Mouse (Mus musculus) lung, postnatal 14 days (tissue): ENCODE measurements at regions not wholly inside any gene's neighbourhood (a gene's known extent, or its start where the extent isn't known, plus 50 kb on each side); places are given as distances from the start of the nearest gene placed in this dataset.
A peak's percentile ranks its signal among the peaks of the same experiment; 100 is the strongest.

Experiments used
- DNase-seq: peaks from one replicate; pipeline ENCODE4 v3.0.0; 2021

DNA sequence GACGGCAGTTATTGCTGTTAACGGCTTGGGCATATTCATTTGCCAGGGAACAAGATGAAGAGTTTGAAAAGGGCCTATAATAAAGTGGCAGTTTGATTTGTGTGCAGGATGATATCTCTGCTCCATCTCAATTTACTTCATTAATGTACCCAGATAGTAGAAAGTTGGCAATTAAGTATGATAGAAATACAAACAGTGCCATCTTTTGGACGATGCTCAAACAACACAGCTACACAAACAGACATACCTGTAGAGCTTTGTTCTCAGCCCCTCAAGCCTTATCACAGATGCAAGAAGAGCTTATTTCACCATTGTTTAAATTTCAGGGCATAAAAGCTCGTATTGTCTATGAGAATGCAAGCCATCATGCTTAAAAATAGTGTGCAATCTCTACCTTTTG lies 82.2 kb downstream of the Tnfsf11 start:
- no peak for DNase-seq

DNA sequence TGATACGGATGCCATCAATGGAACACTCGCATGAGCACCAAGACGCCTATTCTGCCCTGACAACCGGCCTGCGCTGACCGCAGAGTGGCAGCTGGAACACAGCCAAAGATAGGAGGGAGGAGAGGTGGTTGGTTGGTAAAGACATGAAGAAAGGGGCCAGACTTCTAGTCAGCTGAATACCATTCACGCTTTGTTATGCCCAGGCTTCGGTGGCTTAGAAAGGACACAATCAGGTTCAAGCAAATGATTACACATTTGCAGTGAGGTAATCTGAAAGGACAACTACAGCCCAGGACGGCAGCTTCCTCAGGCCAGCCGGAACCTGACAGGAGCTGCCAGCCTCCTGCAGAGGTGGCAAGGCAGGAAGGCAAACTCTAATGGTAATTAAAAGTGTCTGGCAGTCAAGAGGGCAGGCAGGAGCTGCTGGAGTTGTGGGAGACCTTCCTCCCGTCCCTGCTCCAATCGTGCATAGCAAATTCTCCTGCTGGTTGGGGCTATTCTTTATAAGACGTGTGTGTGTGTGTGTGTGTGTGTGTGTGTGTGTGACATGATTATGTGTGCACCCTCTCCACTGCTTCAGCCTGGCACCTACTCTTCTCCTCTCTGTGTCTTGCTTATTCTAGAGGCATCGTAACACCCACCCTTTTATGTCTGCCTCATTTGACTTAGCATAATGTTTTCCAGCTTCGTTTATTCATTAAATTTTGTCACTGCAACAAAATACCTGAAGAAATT lies 91.4 kb downstream of the Tnfsf11 start:
- peak; percentile 4 for DNase-seq

DNA sequence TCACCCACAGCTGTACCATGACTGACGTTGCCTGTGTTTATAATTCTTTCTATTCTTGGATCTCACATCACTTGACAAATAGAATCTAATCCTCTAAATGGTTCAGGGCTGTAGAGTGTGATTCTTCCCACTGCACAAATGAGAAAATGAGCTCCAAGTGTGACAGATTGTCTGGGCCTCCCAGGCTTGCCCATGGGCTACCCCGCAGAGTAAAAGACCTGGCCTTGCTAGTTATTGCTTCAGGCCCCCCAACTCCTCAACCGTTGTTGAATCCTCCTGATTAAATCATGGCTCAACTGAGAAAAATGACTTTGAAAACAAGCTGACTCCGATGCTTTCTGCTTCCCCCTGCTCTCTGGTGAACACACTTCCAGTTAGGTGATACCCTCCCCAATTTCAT lies 92.4 kb downstream of the Tnfsf11 start:
- DNase-seq, result no peak

DNA sequence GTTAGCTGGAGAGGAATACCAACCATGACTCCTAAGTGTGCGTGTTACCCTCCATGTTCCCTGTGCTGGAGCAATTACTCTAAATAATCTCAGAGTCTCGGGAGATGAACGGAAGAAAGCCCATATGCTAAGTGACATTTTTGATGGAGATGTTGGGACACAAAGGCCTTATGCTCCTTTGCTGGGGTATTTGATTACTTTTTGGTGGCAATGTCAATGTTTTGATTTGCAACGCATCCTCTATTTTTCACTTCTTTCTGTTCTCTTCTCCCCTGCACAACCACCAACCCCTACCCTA lies 103.3 kb downstream of the Tnfsf11 start:
- no peak for DNase-seq

DNA sequence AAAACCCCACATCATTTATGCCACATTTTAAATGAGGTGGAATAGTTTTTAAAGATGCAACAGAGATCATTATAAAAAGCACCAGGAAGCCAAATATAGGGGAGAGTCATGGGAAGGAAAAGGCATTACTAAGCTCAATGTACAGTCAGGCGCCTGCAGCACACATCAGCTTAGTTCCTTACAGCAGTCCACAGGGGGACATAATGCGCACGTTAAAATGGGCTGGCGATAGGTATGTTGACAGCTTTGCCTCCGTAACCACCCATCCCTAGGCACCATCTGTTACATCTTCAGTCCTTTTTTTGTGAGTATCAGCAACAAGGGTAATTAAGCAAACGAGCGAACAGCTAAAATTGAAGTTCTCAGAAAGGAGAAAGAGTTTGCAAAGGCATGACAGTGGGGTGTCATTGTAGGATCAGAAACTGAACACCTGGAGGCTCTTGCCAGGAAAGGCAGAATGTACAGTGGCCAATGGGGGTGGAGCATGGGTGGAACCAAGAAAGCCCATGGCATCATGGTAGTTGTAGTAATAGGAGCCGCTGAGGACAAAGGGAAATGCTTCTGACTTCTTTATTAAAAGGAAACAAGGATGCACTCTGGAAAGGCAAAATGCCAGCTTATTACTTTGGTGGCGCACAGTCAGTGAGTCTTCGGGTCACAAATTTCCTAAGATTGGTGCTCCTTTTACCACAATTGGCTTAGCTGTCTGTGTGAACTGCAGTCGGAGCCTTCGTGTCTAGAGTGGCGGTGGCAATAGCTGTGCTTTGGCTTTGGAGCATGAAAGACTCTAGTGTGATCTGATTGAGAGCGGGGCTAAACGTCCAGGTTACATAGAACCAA lies 103.9 kb downstream of the Tnfsf11 start:
- DNase-seq, result no peak

DNA sequence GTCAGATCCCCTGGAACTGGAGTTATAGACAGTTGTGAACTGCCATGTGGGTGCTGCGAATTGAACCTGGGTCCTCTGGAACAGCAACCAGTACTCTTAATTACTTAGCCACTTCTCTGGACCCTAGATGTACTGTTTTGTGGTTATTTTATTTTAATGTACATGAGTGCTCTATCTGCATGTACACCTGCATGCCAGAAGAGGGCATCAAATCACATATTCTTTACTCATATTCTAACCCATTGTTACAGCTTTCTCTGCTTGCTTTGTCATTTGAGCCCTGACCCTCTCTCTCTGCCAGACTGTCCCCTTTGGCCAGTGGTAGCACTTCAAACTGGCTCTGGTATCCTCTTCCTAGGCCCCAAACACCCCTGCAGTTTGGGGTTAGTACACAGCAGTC lies 105.1 kb downstream of the Tnfsf11 start:
- no peak for DNase-seq

DNA sequence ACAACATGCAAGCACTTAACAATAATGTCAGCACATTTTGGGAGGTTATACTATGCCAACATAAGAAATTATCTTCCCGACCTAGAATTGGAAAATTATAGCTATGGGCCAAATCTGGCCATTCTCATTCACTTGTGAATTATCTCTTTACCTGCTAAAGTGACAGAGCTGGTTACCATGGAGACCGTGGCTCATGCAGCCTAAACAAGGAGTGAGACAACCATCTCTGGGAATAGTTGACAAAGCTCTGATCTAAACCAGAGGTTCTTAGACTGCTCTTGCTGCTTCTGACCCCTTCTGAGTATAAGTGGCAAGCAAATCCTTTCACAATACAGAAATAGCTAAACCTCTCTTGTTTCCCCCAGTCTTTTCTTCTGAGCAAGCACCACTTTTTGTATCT lies 108.7 kb upstream of the Fam216b start:
- DNase-seq, result no peak

DNA sequence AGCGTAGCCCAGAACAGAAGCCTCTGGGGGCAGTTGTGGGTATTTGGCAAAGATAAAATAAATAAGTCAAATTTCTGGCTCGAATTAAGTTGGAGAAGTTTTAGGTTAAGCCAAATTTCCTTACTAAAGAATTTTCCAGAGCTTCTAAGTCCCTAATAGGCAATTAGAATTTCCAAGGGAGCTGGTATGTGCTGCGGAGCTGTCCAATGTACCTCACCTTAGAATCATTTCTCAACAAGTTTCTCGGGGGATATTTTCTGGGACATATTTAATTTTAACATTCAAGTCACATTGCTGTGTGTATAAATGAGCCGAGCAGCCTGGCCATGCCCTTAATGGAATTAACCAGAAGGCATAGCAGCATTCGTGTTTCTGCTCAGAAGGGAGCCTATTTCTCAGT lies 90.8 kb upstream of the Fam216b start:
- DNase-seq, result no peak

DNA sequence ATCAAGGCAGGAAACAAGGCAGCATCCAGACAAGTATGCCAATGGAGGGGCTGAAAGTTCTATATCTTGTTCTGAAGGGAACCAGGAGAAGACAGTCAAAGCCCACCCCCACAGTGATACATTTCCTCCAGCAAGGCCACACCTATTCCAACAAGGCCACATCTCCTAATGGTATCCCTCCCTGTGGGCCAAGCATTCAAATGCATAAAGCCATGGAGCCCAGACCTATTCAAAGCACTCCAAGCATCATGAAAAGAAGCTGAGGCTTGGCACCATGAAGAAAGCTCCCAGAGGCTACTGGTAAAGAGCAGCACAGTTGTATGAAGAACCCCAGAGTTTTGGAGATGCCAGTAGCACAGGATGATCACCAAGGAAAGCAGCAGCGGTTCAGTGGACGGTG lies 84.6 kb upstream of the Fam216b start:
- no peak for DNase-seq

DNA sequence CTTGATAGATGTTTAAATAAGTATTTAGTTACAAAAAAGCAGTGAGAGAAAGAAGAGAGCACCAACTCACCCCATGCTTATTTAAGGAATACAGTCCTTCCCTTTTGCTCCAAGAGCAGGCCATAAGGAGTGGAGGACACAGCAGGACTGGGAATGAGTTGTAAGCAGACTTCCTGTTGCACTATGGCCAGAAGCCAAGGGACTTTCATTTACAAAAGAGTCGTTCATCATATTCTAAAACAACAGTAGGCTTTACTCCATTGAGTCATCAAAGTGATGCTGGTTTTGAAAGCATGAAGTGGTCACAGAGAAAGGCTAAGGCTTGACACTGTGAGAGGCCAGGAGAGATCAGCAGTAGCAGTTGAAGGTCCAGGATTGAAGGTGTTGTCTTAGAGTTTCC lies 84.1 kb upstream of the Fam216b start:
- no peak for DNase-seq

DNA sequence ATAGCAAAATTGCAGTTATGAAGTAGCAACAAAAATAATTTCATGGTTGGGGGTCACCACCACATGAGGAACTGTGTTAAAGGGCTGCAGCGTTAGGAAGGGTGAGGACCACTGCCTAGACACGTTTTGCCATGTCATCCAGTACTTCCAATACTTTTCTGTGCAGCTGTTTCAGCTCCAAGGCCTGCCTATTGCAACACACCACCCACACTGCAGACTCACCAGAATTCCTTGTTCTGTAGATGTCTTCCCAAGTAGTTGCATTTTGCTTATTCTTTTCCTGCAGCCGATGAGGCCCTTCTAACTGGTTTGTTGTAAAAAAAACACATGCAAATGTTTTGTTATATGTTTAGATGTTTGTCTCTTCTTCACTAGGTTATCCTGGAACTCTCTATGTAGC lies 72.0 kb upstream of the Fam216b start:
- DNase-seq, result no peak

DNA sequence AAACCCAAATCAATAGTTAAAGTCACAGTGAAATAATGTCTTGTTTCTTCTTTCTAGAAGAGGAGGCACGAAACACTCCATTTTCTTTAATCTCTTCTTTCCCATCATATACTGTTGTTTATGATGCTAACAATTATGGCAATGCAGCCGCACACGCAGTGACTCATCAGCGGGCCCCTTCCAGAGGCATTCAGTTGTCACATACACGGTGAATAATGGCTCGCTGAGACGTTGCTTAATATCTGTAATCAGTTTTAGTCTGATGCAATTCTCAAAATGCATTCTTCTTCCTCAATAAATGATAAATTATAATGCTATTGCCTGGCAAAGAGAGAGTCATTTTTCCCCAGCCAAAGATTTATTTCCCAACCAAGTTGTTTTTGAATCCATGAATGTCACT lies 70.8 kb upstream of the Fam216b start:
- no peak for DNase-seq

DNA sequence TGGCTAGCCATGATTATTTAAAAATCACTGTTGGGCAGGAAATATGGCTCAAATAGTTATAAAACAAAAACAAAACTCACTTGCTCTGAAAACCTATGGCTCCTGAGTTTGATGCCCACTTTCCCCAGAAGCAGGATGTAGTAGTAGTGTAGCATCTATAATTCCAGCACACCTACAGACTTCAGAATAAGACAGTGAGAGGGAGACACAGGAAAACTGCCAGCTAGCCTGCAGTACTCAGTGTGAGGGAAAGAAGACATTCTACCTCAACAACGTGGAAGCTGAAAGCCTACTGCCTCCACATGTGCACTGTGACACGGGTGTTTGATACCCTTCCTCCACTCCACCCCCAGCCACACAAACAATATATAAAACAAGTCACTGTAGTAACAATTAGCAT lies 68.9 kb upstream of the Fam216b start:
- DNase-seq, result no peak

DNA sequence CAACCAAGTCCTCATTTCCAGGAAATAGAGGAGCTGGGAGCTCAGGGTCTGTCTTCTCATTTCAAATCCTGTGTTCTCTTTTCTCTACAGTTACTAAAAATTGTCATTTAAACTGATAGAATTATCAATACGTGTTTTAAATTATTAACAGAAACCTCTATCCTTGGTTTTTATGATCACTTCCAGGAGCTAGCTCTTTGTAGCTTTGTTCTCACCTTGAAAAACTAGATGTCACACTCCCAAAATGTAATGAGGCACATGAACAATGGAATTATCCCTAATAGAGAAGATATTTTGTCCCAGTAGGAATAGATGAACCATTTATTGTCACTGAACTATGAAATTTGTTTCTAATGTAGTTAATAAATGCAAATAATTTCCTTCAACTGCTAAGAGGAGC lies 60.0 kb upstream of the Fam216b start:
- no peak for DNase-seq

DNA sequence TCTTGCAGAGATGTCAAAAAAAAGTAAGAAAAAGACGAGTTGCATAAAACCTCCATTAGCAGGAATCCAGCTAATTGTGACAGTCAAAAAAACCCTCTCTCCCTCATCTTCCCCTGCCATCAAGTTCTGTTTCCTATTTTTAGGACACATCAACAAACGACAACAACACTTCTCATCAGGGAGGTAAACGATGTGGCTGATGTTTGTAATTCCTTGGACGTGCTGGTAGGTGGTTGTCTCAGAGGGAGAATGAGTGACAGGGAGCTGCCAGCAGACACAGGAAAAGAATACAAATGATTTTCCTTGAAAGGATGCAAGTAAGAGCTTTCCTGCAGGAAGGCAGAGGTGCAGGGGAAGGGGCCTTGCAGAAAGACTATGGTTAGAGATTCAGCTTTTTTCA lies 54.9 kb upstream of the Fam216b start:
- DNase-seq, result no peak
